Comparison of ENCODE assay signal across 8 mouse cellular contexts in genomic region chr15:6909669-6910068, GRCm38 (mm10). TPM values are rescaled to one million over a fixed set of nuclear protein-coding genes. Genes with fewer than 3 reads are reported as not detected.
DNase-seq lines count a peak whose midpoint lies in the region; ATAC-seq lines count a peak whose summit lies in the region.

No protein-coding gene starts in this region.

- no peak overlapping the region for H3K9ac ChIP-seq in heart, embryonic 14.5 days (ENCODE audit: low read length)
- no peak overlapping the region for H3K9ac ChIP-seq in liver, embryonic 11.5 days (ENCODE audit: low read depth, low read length)

- peaks cover 10% of the 10 kb centered on the region for H3K4me1 ChIP-seq in forebrain, embryonic 10.5 days
- peaks cover 0 to 9% of the 10 kb centered on the region in 2 experiments; a peak in 2 of 4 replicates for H3K4me1 ChIP-seq in heart, embryonic 14.5 days (ENCODE audit: control insufficient read depth in 2 of 2, insufficient read depth in 2 of 2, low read length in 2 of 2)
- peaks cover 3% of the 10 kb centered on the region; the same call in 1 of the 2 replicates for H3K4me1 ChIP-seq in liver, embryonic 11.5 days (replicated peaks; ENCODE audit: control insufficient read depth, insufficient read depth, low read length)

- H3K36me3 ChIP-seq in forebrain, embryonic 10.5 days (replicated peaks), result no peaks in the 10 kb centered on the region
- no peaks in the 10 kb centered on the region for H3K36me3 ChIP-seq in heart, embryonic 14.5 days (ENCODE audit: control insufficient read depth, insufficient read depth, low read length)
- H3K36me3 ChIP-seq in liver, embryonic 11.5 days (ENCODE audit: control insufficient read depth, insufficient read depth, low read length), result no peaks in the 10 kb centered on the region
- no peaks in the 10 kb centered on the region for H3K36me3 ChIP-seq in splenic B cell, adult 2 months (ENCODE audit: control insufficient read depth, insufficient read depth, low read length, poor library complexity, severe bottlenecking)

- peak; percentile 81 for ATAC-seq in heart, embryonic 14.5 days (ENCODE audit: insufficient number of reproducible peaks, insufficient read depth, low FRiP score, low read depth)
- peak; percentile 68 for ATAC-seq in liver, embryonic 11.5 days (replicated peaks; ENCODE audit: low FRiP score)

- 0 out of 2 replicates have a peak, but pooled peaks cover 5% of the 10 kb centered on the region for H3K27me3 ChIP-seq in forebrain, embryonic 10.5 days (ENCODE audit: poor library complexity, severe bottlenecking)
- H3K27me3 ChIP-seq in heart, embryonic 14.5 days (ENCODE audit: control insufficient read depth, insufficient read depth, low read length), result 0 out of 2 replicates have a peak, but pooled peaks cover 4% of the 10 kb centered on the region
- peaks cover 17% of the 10 kb centered on the region for H3K27me3 ChIP-seq in liver, embryonic 11.5 days (replicated peaks; ENCODE audit: control insufficient read depth, insufficient read depth, low read length)
- H3K27me3 ChIP-seq in splenic B cell, adult 2 months (ENCODE audit: control insufficient read depth, insufficient read depth, low read length, poor library complexity, severe bottlenecking), result no peaks in the 10 kb centered on the region; the same call in 1 of the 2 replicates

- H3K4me3 ChIP-seq in forebrain, embryonic 10.5 days, result peak overlapping the region; percentile 16; the same call in 1 of the 2 replicates
- H3K4me3 ChIP-seq in heart, embryonic 14.5 days (ENCODE audit: control insufficient read depth in 1 of 2, insufficient read depth in 1 of 2, low read depth in 1 of 2, low read length in 2 of 2), result peak overlapping the region in 1 of 2 experiments; percentile 5; a peak in 1 of 4 replicates
- H3K4me3 ChIP-seq in liver, embryonic 11.5 days (ENCODE audit: low read depth, low read length), result no peak overlapping the region

- 6% methylated on average over 11 of the region's 11 CpGs for WGBS in forebrain, embryonic 10.5 days
- WGBS in heart, embryonic 14.5 days, result 2% methylated on average over 11 of the region's 11 CpGs
- 2% methylated on average over 11 of the region's 11 CpGs for WGBS in liver, embryonic 11.5 days

- H3K27ac ChIP-seq in forebrain, embryonic 10.5 days, result peak overlapping the region; percentile 54
- H3K27ac ChIP-seq in heart, embryonic 14.5 days (replicated peaks in 1 of 2; ENCODE audit: control insufficient read depth in 1 of 2, insufficient read depth in 1 of 2, low read depth in 2 of 2, low read length in 2 of 2), result no peak overlapping the region
- no peak overlapping the region for H3K27ac ChIP-seq in liver, embryonic 11.5 days (ENCODE audit: low read depth, low read length)

- peak overlapping the region; percentile 48 for H3K4me2 ChIP-seq in heart, embryonic 14.5 days (ENCODE audit: low read length)
- no peak overlapping the region for H3K4me2 ChIP-seq in liver, embryonic 11.5 days

- no peaks in the 10 kb centered on the region for H3K9me3 ChIP-seq in forebrain, embryonic 10.5 days
- H3K9me3 ChIP-seq in heart, embryonic 14.5 days (ENCODE audit: control insufficient read depth, low read length), result no peaks in the 10 kb centered on the region
- H3K9me3 ChIP-seq in liver, embryonic 11.5 days (ENCODE audit: control insufficient read depth, low read length), result no peaks in the 10 kb centered on the region

- DNase-seq in B cell, adult 2 months, result peak; percentile 85 to 86
- peak; percentile 90 for DNase-seq in brain, adult 2 months (ENCODE audit: low read depth, low spot score)
- peak; percentile 89 for DNase-seq in forebrain, embryonic 10.5 days (ENCODE audit: extremely low spot score, low spot score)
- DNase-seq in kidney, postnatal 10 days, result peak; percentile 95
- DNase-seq in liver, embryonic 11.5 days (ENCODE audit: low spot score), result peak; percentile 87
- DNase-seq in naive thymus-derived CD4-positive, alpha-beta T cell, adult 2 months (ENCODE audit: low read depth), result peak; percentile 34
- peak; percentile 83 for DNase-seq in splenic B cell, adult 2 months (ENCODE audit: low read depth, low spot score)

RNA-seq across cellular contexts. Expression of gene Osmr, which starts 34.9 kb away (rescaled TPM):
- polyA plus RNA-seq in forebrain, embryonic 10.5 days (2016; fragmentation: Nextera tagmentation; extraction: Ambion mirVana), result 0.11 and 0.16 TPM in 2 replicates
- polyA plus RNA-seq in heart, embryonic 14.5 days (2014; fragmentation: Nextera tagmentation; extraction: Ambion mirVana), result 4.3 and 5.2 TPM in 2 replicates
- polyA plus RNA-seq in liver, embryonic 11.5 days (2014; fragmentation: Nextera tagmentation; extraction: Ambion mirVana), result 0.05 TPM in 1 of 2 replicates, not detected in the other

Comparison
In these comparisons a context has a peak if more than half of its experiments do, and no peak if none do; other contexts are left out.
1. DNase-seq: peak in every context shown above with its lines; median percentile 95 in kidney, postnatal 10 days; 90 in brain, adult 2 months; 89 in forebrain, embryonic 10.5 days; 87 in liver, embryonic 11.5 days; 86 in B cell, adult 2 months; 83 in splenic B cell, adult 2 months; 34 in naive thymus-derived CD4-positive, alpha-beta T cell, adult 2 months.